Mouse (Mus musculus) adrenal gland, postnatal 36 days (tissue): Measurements from ENCODE around the gene Gm6034. TPM values are rescaled to one million over a fixed set of nuclear protein-coding genes. Genes with fewer than 3 reads are reported as not detected.
"Not testable (repeated sequence)": the region's sequence is repeated elsewhere in the genome, so short reads cannot be mapped to it uniquely, and the experiment has no call there.

ENCODE experiments used
- DNase-seq, 2 experiments: peaks; one replicate each; pipeline ENCODE4 v3.0.0; 2021; ENCODE audit warnings: mixed read lengths in 1 of 2
- total RNA-seq, 2 experiments: library from RNA; stranded (reverse); gene quantifications; 2 replicates each; pipeline ENCODE4 v1.2.3; 2021

Gm6034 gene
- total RNA-seq, 2 experiments from 2014 or later: not detected

DNA sequence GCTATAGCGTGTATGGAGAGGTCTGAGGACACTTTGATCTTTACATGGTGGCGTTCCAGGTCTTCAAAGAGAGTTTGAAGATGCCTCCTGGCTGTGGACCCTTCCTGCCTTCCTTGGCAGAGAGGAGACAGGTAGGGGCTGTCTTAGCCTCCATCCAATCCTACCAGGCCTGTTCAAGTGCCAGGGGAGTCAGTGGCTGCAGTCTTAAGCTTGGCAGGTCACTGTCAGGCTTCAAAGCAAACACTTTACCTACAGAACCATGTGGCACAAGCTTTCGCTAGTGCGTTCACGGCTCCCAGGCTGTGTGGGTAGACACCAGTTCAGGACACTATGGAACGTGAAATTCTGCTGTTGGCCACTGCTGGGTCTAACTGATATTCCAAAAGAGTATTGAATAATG, 19.8 kb upstream of the Gm6034 start:
- DNase-seq: no peak

DNA sequence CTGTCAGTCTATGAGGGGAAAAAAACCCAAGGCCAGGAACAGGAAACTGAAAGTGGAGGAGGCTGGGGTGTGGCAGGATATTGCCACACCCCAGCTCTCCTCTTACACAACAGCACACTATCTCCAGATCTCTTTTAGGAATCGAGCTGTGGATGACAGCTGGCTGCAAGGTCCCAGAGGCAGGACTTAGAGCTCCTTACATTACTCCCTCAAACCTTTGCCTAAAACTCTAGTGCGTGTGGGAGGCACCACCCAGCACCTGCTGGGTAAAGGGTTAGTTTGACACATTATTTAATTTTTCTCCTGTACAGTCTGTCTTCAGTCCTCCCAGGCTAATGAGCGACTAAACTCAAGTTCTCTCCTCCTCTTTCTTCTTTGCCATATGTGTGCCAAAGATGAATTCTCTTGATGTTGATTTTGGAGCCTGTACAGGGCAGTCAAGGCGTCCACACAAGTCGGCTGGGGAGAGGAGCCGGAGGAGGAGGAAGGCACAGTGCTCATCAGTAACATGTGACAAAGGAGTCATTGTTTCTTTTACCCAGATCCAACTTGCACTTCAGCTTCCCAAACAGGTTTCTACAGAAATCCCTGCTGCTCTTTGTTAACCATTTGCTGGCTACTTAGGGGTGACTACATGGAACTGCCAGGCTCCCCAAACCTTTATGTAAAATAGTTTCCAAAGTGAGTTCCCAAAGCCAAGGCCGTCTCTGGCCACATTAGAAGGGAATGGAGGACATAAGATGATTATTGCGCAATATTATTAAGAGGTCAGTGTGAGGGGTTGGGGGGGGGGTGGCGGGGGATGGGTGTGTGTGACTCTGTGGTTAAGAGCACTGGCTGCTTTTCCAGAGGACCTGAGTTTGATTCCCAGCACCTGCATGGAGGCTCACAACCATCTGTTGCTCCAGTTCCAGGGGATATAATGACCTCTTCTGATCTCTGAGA, 18.8 kb upstream of the Gm6034 start:
- peak; percentile 33 to 55 for DNase-seq

DNA sequence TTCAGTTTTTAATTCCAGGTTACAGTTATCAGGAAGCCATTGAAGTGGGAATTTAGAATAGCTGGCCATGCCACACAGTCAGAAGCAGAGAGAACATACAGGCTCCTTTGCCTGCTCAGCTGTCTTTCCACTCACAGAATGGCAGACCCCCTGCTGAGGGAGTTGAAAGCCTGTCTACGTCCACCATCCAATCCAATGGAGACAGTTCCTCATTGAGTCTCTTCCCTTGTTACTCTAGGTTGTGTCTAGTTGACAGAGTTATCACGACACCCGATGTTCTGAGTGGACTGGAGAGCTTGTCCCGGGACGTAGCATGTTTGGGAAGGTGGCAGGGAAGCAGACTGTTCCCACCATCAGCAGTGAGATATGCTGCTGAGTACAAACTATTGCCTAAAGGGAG, 17.6 kb upstream of the Gm6034 start:
- no peak for DNase-seq

DNA sequence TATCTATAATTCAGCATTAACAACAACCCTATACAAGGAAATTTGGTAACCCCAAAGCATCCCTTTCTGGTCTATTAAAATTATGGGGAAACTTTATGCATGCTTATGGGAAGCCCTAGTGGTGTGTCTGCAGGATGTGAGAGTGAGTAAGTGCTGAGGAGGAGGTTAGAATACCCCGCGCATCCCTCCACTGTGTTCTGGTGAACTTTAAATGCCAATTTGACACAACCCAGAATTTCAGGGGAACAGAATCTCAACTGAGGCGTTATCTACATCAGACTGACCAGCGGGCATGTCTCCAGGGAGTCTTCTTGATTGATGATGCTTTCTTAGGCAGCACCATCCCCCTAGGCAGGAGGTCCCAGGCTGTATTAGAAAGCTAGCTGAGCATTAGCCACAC, 16.9 kb upstream of the Gm6034 start:
- no peak for DNase-seq

GRCm38 (mm10) chr17:36027663-36028062, 15.1 kb upstream of the Gm6034 start:
- DNase-seq: no peak

GRCm38 (mm10) chr17:36028879-36029619, 13.7 kb upstream of the Gm6034 start:
- no peak for DNase-seq

GRCm38 (mm10) chr17:36030046-36030702, 12.6 kb upstream of the Gm6034 start:
- peak in 1 of 2 experiments; percentile 20 for DNase-seq

- peak in 1 of 2 experiments; percentile 22 for DNase-seq
Measured at GRCm38 (mm10) chr17:36030703-36031582, 11.8 kb upstream of the Gm6034 start.

DNA sequence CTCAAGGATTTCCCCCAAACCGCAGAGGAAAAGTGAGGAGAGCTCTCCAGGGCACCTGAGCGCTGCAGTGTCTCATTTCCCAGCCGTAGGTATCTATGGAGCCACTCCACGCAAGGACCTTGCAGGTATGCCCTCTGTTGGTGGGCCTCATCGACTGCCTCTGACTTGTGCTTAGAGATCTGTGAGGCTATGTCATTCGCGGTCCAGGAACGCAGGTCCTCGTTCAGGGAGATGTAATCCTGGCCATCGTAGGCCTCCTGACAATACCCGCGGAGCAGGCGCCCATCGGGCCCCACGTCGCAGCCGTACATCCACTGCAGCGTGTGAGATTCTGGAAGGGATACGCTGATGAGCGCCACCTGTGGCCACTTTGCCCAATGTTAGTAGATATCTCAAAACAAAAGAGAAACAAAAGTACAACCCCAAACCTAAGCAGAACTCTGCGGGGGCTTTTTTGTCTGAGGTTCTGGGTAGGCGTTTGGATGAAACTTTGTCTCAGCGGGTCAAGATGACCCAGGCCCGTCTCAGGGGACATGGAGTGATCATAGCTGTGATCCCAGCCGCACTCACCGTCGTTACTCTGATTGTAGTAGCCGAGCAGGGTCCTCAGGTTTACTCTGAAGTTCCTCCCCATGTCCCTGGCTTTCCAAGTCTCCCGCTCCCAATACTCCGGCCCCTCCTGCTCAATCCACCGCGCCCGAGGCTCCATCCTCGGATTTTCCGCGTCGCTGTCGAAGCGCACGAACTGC, 11.0 kb upstream of the Gm6034 start:
- DNase-seq: peak; percentile 36 to 45

GRCm38 (mm10) chr17:36032351-36032875, 10.3 kb upstream of the Gm6034 start, which contains the start of gene H2-T23:
Gene H2-T23 (minus strand): TSS chr17:36032855.
- peak; percentile 56 to 74 for DNase-seq

GRCm38 (mm10) chr17:36034524-36034923, 8.2 kb upstream of the Gm6034 start:
- not testable (repeated sequence) for DNase-seq

DNA sequence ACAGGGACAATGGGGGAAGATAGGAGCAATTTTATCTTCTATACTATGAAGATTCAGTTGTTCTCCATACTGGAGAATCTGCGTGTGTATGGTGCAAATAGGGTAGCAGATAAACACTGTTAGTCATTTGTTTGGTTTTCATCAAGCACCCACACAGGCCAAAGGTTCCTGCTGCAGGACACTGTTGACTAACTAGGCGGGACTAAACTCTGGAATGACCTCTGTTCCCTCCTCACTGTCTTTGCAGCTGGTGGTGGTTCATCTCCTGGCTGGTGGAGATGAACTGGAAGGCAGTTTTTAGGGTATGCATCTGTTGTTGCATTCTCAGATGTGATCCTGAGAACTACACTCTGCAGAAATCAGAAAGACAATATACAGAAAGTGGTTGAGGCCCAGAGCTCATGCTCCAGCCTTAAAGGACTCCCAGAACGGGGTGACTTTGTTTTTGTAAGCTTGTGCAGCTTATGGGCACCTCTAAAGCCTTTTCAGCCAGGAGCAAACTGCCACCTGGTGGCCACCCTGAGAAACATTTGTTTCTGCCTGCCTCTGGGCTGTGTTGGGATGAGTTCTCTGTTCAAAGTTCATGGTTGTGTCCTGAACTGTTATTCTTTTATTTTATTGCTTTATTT, 7.6 kb upstream of the Gm6034 start:
- peak; percentile 80 to 83 for DNase-seq

DNA sequence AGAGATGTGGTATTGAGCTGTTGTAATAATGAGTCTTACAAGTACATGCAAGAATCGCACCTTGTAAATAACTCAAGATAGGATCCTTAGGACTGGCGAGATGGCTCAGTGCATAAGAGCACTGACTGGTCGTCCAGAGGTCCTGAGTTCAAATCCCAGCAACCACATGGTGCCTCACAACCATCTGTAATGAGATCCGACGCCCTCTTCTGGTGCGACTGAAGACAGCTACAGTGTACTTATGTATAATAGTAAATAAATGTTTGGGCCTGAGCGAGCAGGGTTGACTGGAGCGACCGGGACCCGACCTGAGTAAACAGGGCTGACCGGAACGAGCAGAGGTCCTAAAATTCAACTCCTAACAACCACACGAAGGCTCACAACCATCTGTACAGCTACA, 6.6 kb upstream of the Gm6034 start:
- not testable (repeated sequence) for DNase-seq

GRCm38 (mm10) chr17:36040604-36041003, 2.2 kb upstream of the Gm6034 start:
- not testable (repeated sequence) for DNase-seq

DNA sequence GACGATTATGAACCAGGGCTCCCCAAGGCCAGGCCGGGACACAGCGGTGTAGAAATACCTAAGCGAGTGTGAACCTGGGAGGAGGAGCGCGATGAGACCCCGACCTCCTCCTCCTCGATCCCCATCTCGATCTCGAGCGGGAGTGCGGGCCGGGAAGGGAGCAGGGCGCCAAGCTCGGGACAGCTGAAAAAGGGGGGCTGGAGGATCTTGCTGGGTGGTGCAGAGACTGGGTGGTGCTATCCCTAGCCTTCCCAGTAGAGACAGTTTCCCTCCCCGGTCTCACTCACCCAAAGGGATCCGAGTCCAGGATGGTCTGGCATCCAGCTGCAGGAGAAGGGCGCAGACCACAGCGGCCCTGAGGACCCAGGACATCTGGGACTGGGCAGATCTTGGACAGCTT, 706 bp upstream of the Gm6034 start:
- peak in 1 of 2 experiments; percentile 29 for DNase-seq

GRCm38 (mm10) chr17:36043286-36043685, 525 bp downstream of the Gm6034 start:
- DNase-seq: peak in 1 of 2 experiments; percentile 20

DNA sequence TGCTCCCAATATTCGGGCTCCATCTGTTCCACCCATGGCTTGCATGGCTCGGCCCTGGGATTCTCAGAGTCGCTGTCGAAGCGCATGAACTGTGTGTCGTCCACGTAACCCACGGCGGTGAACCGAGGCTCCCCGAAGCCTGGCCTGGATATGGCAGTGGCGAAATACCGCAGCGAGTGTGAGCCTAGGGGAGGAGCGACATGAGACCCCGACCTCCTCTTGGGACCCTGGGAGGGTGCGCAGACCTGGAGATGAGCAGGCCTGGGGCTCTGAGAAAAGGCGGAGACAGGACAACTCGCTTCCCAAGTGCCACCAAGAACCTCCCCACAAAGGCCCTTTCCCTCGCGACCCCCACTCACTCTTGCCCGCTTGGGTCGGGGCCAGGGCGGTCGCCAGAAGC, 15.2 kb downstream of the Gm6034 start:
- DNase-seq: not testable (repeated sequence)

DNA sequence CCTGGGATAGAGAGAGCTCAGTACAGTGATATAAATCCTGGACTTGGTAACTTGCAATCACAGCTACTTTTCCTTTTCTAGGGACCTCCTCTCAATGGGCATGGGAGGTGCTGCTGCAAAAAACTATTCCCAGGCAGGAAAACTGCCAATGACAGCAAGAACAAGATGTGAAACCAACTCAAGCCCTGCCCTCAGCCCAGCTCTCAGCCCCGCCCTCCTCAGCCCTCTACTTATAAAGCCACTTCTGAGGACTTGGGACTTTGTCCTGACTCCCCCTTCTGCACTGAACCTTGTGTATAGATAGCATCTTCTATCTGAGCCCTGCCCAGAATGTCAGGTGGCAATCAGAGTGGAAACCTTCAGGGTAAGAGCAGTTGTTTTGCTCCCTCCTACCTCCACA, 15.6 kb downstream of the Gm6034 start, which contains the start of gene Gm11127:
Gm11127 (minus strand) TSS at position 10 of the 400 bp plus-strand sequence.
- not testable (repeated sequence) for DNase-seq

GRCm38 (mm10) chr17:36060829-36061228, 18.1 kb downstream of the Gm6034 start:
- DNase-seq: peak; percentile 91 to 95

DNA sequence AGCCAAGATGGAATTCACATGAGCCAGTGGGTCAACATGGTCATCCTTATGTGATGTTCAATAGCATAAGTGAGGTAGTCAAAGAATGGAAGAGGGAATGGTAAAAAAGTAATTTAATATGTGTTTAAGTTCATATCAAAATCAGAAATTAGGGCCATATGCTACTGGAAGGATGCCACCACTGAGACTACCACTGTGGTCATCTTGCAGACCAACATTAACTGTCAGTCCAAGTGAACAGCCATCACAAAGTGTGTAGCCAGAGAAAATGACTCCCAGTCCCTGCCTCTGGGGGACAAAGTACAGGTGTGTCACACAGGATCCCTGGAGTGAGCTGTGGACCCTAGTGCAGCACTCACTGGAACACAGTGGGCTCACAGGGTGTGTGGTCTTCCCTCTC, 39.1 kb downstream of the Gm6034 start:
- not testable (repeated sequence) for DNase-seq
